Mouse (Mus musculus) liver, embryonic 14.5 days (tissue): ENCODE measurements around the gene Ccnd1.

Experiments
- CTCF ChIP-seq: IDR thresholded peaks from 2 replicates; pipeline ENCODE4 v1.5.1; 2016; ENCODE audit warnings: antibody characterized with exemption, low read depth, control low read depth
- EP300 ChIP-seq: IDR thresholded peaks from 2 replicates; pipeline ENCODE4 v1.6.1; 2016; ENCODE audit warnings: antibody characterized with exemption, low read depth

DNA sequence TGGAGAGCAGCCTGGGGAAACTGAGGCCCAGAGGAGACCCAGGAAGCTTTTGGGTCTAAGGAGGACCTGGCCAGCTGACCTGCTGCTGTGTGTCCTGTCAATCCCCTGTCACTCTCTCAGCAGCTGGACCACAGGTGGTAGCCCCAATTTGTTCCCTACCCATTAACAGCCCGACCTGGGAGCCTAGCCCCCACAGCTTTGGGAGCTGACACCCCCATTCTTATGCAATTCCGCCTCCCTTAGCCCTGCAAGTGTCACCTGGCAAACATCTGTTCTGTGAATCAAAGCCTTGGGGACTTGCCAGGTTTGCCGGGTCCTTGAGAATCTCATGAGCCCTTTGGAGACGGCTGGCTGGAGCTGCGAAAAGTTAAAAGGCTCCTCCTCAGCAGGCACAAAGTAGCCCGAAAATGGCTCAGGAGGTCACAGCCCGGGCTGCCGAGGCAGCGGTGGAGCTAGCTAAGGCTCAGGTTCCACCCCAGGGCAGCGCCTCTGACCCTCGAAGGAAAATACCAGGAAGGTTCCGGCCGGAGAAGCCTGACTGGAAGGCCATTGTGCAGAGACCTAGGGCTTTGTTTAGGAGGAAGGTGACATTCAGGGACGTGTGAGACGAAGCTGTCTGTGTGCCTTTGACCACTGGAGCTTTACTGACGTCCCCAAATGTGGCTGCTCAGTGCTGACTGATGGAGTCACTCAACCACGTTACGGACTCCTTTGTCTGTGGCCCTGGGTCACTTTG is 51.0 kb downstream of the Ccnd1 start:
- no peak for TF ChIP-seq EP300
- no peak for TF ChIP-seq CTCF
